Comparison of ENCODE assay signal across 14 mouse cellular contexts in the genomic region with DNA sequence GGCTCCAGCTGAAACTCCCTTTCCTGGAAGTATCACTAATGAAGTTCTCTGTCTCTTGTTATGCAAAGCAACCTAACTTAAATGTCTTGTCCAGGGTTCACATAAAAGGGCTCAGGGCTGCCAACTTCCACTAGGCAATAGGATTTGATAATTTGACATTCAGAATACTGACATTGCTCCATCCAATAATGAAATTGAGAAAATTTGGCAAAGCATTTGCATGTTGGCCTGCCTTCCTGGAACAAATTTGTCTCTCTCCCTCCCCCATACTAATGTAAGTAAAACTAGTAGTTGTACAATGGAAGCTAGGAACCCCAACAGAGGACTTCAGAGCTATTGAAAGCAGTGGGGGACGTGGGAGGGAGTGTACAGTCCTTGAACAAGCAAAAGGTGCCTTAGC.
"Had no signal": no experiment of that assay in that cellular context is flagged by ENCODE, and none has a peak within 500 bp of the region (broad histone marks: within the 10 kb centered on the region; RNA-seq: fewer than 3 reads in every experiment).

No protein-coding gene starts in this region.

- H3K4me1 ChIP-seq: kidney, embryonic 15.5 days; limb, embryonic 15.5 days; liver, embryonic 15.5 days; midbrain, embryonic 13.5 days; neural tube, embryonic 15.5 days had no signal

- H3K9ac ChIP-seq: kidney, embryonic 15.5 days; limb, embryonic 15.5 days; liver, embryonic 15.5 days; lung, embryonic 14.5 days; midbrain, embryonic 13.5 days; neural tube, embryonic 15.5 days had no signal

- H3K27ac ChIP-seq: kidney, embryonic 15.5 days; limb, embryonic 15.5 days; liver, embryonic 15.5 days; midbrain, embryonic 13.5 days; neural tube, embryonic 15.5 days had no signal

- H3K4me3 ChIP-seq: kidney, embryonic 15.5 days; limb, embryonic 15.5 days; liver, embryonic 15.5 days; midbrain, embryonic 13.5 days; myocyte; neural tube, embryonic 15.5 days had no signal

- H3K4me2 ChIP-seq: kidney, embryonic 15.5 days; limb, embryonic 15.5 days; liver, embryonic 15.5 days; lung, embryonic 14.5 days; midbrain, embryonic 13.5 days; neural tube, embryonic 15.5 days had no signal

- H3K36me3 ChIP-seq: kidney, embryonic 15.5 days; limb, embryonic 15.5 days; liver, embryonic 15.5 days; midbrain, embryonic 13.5 days; neural tube, embryonic 15.5 days had no signal

- ATAC-seq: midbrain, embryonic 13.5 days had no signal

- H3K27me3 ChIP-seq: kidney, embryonic 15.5 days; limb, embryonic 15.5 days; liver, embryonic 15.5 days; midbrain, embryonic 13.5 days; neural tube, embryonic 15.5 days had no signal

- DNase-seq: kidney, adult 18-20 months; kidney, postnatal 14 days; layer of hippocampus, postnatal 36 days; lung, embryonic 14.5 days; lung, postnatal 14 days; right cerebral cortex, adult 18-20 months; right cerebral cortex, postnatal 25 days; thymus, postnatal 4 days had no signal

- H3K9me3 ChIP-seq: kidney, embryonic 15.5 days; limb, embryonic 15.5 days; liver, embryonic 15.5 days; midbrain, embryonic 13.5 days; neural tube, embryonic 15.5 days had no signal
